Mouse (Mus musculus) gastrocnemius, adult 2 months (tissue): ENCODE data around the gene Oser1. TPM values are rescaled to one million over a fixed set of nuclear protein-coding genes. Genes with fewer than 3 reads are reported as not detected.
"Not testable (repeated sequence)": the region's sequence is repeated elsewhere in the genome, so short reads cannot be mapped to it uniquely, and the experiment has no call there.

Experiments used
- DNase-seq: peaks from one replicate; pipeline ENCODE4 v3.0.0; 2022
- H3K27ac ChIP-seq: fragments of 200-600 bp; 2 replicates; pipeline ENCODE4 v1.8.1; 2022; ENCODE audit warnings: mild to moderate bottlenecking
- H3K4me3 ChIP-seq: fragments of 200-600 bp; 2 replicates; pipeline ENCODE4 v1.8.1; 2022; ENCODE audit warnings: mild to moderate bottlenecking, moderate library complexity
- CTCF ChIP-seq: fragments of 200-600 bp; IDR thresholded peaks from 2 replicates; pipeline ENCODE4 v1.8.1; 2022; ENCODE audit warnings: antibody characterized with exemption, mild to moderate bottlenecking, moderate library complexity
- intact Hi-C: fragments of 180-260 bp; cut with DNase I; formaldehyde crosslinking; loops from one replicate; pipeline ENCODE4 v1.15.1; 2025
- total RNA-seq, 2 experiments: library from RNA; stranded (reverse); gene quantifications; 2 replicates each; pipeline ENCODE4 v1.2.3; 2021

Gene Oser1
- total RNA-seq, 2 experiments from 2014 or later: 32.4 to 38.2 TPM

- intact Hi-C loops: loop anchor here (5.0 kb wide), 1 partner anchor 481 kb away; the partner anchor contains the start of gene Srsf6
- H3K4me3 ChIP-seq: no peak overlapping the region
- H3K27ac ChIP-seq: peak overlapping the region; percentile 93
- no peak for TF ChIP-seq CTCF
- no peak for DNase-seq
These were observed 11.5 kb downstream of the Oser1 start for GRCm38 (mm10) chr2:163412846-163413590.

- H3K27ac ChIP-seq: peak overlapping the region; percentile 93
- peak overlapping the region; percentile 42 for H3K4me3 ChIP-seq
- DNase-seq: no peak
- intact Hi-C loops: loop anchor here (5.0 kb wide), 1 partner anchor 480 kb away; the partner anchor contains the start of gene Srsf6
- TF ChIP-seq CTCF: no peak
These were observed 12.1 kb downstream of the Oser1 start for GRCm38 (mm10) chr2:163412419-163412818.

DNA sequence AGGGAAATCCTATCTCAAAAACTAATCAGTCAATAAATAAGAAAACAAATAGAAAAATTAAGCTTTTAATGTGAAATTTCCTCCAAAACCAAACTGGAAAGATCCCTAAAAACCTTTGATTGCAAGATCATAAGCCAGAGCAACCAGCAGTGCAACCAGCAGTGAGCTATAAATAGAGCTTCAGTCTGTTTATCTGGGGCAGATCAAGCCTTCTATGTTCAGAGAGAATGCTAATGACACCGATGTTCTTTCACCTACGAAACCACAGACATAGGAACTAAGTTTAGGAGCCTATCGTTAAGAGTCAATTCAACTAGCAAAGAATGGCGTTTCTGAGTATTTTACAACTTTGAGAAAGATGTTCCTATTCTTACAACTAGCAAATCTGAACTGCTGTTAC lies 12.7 kb downstream of the Oser1 start:
- H3K27ac ChIP-seq: peak overlapping the region; percentile 93
- no peak for TF ChIP-seq CTCF
- intact Hi-C loops: loop anchor here (5.0 kb wide), 1 partner anchor 480 kb away; the partner anchor contains the start of gene Srsf6
- H3K4me3 ChIP-seq: peak overlapping the region; percentile 42
- DNase-seq: no peak

DNA sequence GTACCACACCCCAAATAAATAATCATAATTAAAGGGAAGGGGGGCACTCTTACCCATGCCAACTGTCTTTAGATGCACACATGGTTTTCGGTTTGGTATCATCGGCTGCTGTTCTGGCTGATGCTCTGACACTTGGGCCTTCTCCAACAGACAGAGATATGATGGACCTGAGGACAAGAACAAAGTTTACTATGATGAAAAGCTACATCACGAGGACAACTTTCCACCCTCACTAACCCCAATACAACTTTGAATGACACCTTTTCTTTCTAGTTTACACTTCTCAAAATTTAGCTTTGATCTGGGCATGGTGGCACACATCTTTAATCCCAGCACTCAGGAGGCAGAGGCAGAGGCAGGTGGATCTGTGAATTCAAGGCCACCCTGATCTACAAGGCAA lies 13.2 kb downstream of the Oser1 start:
- Histone ChIP-seq H3K4me3 (peak overlapping the region; percentile 34), H3K27ac (peak overlapping the region; percentile 93)
- intact Hi-C loops: loop anchor here (5.0 kb wide), 1 partner anchor 479 kb away; the partner anchor contains the start of gene Srsf6
- not testable (repeated sequence) for DNase-seq

DNA sequence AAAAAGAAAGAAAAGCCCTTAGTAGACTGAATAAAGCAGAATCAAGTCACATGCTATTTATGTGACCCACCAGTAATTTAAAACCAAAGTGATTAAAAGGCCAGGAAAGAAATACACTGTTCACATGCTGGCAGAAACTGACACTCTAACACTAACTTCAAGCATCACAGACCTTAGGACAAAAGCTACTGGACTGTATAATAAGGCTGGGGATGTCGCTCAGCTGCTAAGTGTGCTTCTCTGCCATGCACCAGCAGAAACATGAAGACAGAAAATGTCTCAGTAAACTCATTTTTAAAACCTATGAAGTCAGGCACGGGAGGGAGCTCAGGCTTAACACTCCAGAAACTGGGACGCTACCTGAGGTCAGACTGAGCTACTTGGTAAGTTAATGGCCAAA lies 14.3 kb downstream of the Oser1 start:
- no peak for DNase-seq
- intact Hi-C loops: loop anchor here (5.0 kb wide), 1 partner anchor 478 kb away; the partner anchor contains the start of gene Srsf6
- Histone ChIP-seq H3K4me3 (no peak overlapping the region), H3K27ac (peak overlapping the region; percentile 93)
- no peak for TF ChIP-seq CTCF

GRCm38 (mm10) chr2:163404037-163404815 lies 20.3 kb downstream of the Oser1 start:
- intact Hi-C loops: loop anchor here (5.0 kb wide), 1 partner anchor 352 kb away; the partner anchor contains the start of gene Mybl2
- DNase-seq: no peak
- no peak overlapping the region for H3K27ac ChIP-seq
- TF ChIP-seq CTCF: no peak
- no peak overlapping the region for H3K4me3 ChIP-seq

DNA sequence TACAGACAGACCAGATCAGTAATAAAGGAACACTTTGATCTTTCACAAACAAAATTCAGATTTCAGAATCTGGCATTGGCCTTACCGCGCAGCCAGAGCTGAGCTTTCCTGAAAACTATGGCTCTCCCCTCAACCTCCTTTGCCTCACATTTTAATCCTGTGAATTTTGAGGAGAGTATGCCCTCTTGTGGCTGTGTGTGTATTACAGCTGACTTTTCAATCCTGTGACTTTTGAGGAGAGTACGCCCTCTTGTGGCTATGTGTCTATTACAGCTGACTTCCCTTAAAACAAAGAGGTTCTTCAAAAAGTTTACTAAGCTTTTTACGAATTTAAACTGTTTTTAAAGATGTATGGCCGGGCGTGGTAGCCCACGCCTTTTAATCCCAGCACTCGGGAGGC lies 23.3 kb downstream of the Oser1 start:
- intact Hi-C loops: loop anchor here (1.0 to 5.0 kb wide), 4 partner anchors 61 to 349 kb away; partner anchors contain the start of gene Mybl2
- DNase-seq: peak; percentile 72
- peak overlapping the region; percentile 9; the same call in 1 of the 2 replicates for H3K27ac ChIP-seq
- no peak overlapping the region for H3K4me3 ChIP-seq
- no peak for TF ChIP-seq CTCF

DNA sequence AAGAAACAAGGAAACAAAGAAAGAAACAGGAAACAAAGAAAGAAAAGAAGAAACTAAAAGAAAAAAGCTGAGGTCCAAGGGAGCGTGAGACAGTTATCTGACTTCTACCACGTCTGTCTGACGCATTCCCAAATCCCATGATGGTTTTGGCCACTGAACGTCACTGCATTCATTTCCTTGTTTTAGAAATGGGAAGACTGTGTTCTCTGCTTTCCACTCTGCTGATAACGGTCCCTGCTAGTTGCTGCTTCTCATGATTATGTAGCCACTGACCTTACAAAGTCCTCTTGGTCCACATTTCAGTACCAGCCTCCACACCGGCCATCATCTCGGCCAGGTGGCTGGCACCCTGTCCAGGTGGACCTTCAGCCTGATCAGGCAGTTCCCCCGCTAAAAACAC lies 25.3 kb downstream of the Oser1 start:
- no peak for TF ChIP-seq CTCF
- H3K27ac ChIP-seq: peak overlapping the region; percentile 93
- intact Hi-C loops: no loop called here
- peak; percentile 22 for DNase-seq
- no peak overlapping the region for H3K4me3 ChIP-seq

GRCm38 (mm10) chr2:163398770-163399169 lies 25.7 kb downstream of the Oser1 start:
- peak overlapping the region; percentile 93 for H3K27ac ChIP-seq
- TF ChIP-seq CTCF: no peak
- peak overlapping the region; percentile 86 for H3K4me3 ChIP-seq
- intact Hi-C loops: no loop called here
- no peak for DNase-seq

GRCm38 (mm10) chr2:163397905-163398304 lies 26.6 kb downstream of the Oser1 start, which contains the start of gene Jph2:
Gene Jph2 (minus strand): TSS chr2:163397993.
- peak; percentile 21; the same call in 1 of the 2 replicates for TF ChIP-seq CTCF
- DNase-seq: peak; percentile 92
- Histone ChIP-seq H3K27ac (peak within 1 kb of the TSS; percentile 93), H3K4me3 (peak within 1 kb of the TSS; percentile 86)
- intact Hi-C loops: loop anchor here (1.0 to 2.0 kb wide), 3 partner anchors 19 to 58 kb away; no protein-coding TSS in a partner anchor

DNA sequence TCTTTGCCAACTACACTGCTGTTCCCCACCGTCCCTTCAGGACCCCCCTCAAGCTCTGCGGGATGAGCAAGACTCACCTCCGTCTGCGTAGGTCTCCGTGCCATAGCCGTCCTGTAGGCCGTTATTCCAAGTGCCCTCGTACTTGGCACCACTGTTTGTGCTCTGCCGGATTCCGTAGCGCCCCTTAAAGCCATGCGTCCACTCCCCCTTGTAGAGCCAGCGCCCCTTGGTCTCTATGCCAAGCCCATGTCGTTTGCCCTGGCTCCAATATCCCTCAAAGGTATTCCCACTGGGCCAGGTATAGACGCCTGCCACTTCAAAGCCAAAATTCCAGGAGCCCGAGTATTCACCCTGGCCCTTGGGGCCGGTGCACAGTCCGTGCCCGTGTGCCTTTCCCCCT lies 27.4 kb downstream of the Oser1 start:
- no peak for DNase-seq
- intact Hi-C loops: loop anchor here (1.0 to 2.0 kb wide), 3 partner anchors 18 to 57 kb away; no protein-coding TSS in a partner anchor

DNA sequence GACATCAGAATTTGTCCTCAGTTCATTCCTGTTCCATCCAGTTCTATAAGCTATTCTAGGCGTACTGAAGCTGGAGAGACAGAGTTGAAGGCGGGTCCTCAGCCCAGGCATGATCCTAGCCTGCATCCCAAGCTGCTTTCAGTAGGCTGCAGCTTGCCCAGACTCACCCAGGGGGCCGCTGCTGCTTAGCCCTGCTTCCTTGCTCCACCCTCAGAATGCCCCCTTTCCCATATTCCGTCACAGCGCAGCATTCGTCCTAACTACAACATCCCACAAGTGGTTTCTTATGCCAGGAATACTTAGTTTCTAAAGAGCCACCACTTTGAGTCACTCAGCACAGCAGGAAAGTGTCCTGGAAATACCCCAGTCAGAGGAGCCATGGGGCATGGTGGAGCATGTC lies 29.5 kb downstream of the Oser1 start:
- H3K4me3 ChIP-seq: peak overlapping the region; percentile 86
- TF ChIP-seq CTCF: no peak
- intact Hi-C loops: no loop called here

More for the DNA sequence above, 27.4 kb downstream of the Oser1 start:
- no peak for TF ChIP-seq CTCF
- peak overlapping the region; percentile 86 for H3K4me3 ChIP-seq
- peak overlapping the region; percentile 93 for H3K27ac ChIP-seq

More for the DNA sequence above, 29.5 kb downstream of the Oser1 start:
- peak; percentile 41 for DNase-seq
- H3K27ac ChIP-seq: peak overlapping the region; percentile 93
